Mouse (Mus musculus): ENCODE results near the gene Speer4a. TPM values are rescaled to one million over a fixed set of nuclear protein-coding genes. Genes with fewer than 3 reads are reported as not detected.

Speer4a gene
- polyA plus RNA-seq, 1 experiment from 2014 or later = 0.35 TPM

Other genes with a start within 250 kb of the Speer4a start
- 0.13 TPM in 1 of 2 replicates, not detected in the other for gene Gm21663, start 97.2 kb downstream of the Speer4a start, polyA plus RNA-seq (2014; fragmentation: Nextera tagmentation; extraction: Ambion mirVana)
- 0.22 and 0.35 TPM in 2 replicates for gene Gm21671, start 85.1 kb downstream of the Speer4a start, polyA plus RNA-seq (2014; fragmentation: Nextera tagmentation; extraction: Ambion mirVana)
- gene Gm21680, start 66.9 kb downstream of the Speer4a start, polyA plus RNA-seq (2014; fragmentation: Nextera tagmentation; extraction: Ambion mirVana) = 0.26 and 0.62 TPM in 2 replicates
- gene Gm21698, start 50.9 kb downstream of the Speer4a start, polyA plus RNA-seq (2014; fragmentation: Nextera tagmentation; extraction: Ambion mirVana) = 0.46 TPM in 1 of 2 replicates, not detected in the other
- gene Gm1979, start 34.8 kb downstream of the Speer4a start, polyA plus RNA-seq (2014; fragmentation: Nextera tagmentation; extraction: Ambion mirVana) = 0.17 and 0.62 TPM in 2 replicates
- 0.16 TPM in 1 of 2 replicates, not detected in the other for gene Gm5862, start 16.6 kb downstream of the Speer4a start, polyA plus RNA-seq (2014; fragmentation: Nextera tagmentation; extraction: Ambion mirVana)
- 0.22 and 0.51 TPM in 2 replicates for gene Gm7347, start 19.0 kb upstream of the Speer4a start, polyA plus RNA-seq (2014; fragmentation: Nextera tagmentation; extraction: Ambion mirVana)
- gene Gm10471, start 49.7 kb upstream of the Speer4a start, polyA plus RNA-seq (2014; fragmentation: Nextera tagmentation; extraction: Ambion mirVana) = 0.33 TPM in 1 of 2 replicates, not detected in the other
- 0.44 and 0.83 TPM in 2 replicates for gene 5031410I06Rik, start 65.8 kb upstream of the Speer4a start, polyA plus RNA-seq (2014; fragmentation: Nextera tagmentation; extraction: Ambion mirVana)
- 0.17 and 0.23 TPM in 2 replicates for gene Gm10220, start 81.9 kb upstream of the Speer4a start, polyA plus RNA-seq (2014; fragmentation: Nextera tagmentation; extraction: Ambion mirVana)
- gene Gm7361, start 218.1 kb upstream of the Speer4a start, polyA plus RNA-seq (2014; fragmentation: Nextera tagmentation; extraction: Ambion mirVana) = 0.42 and 0.66 TPM in 2 replicates

Measured in neural tube, embryonic 14.5 days (tissue).